Mouse (Mus musculus) monocyte, adult 2 months (primary cell): Measurements from ENCODE around the gene Olfr871.
"Not testable (repeated sequence)": the region's sequence is repeated elsewhere in the genome, so short reads cannot be mapped to it uniquely, and the experiment has no call there.

Source experiments
- DNase-seq, 2 experiments: peaks; one replicate each; pipeline ENCODE4 v3.0.0; 2022; ENCODE audit warnings: low spot score in 2 of 2, low read depth in 1 of 2

Gene Olfr871

DNA sequence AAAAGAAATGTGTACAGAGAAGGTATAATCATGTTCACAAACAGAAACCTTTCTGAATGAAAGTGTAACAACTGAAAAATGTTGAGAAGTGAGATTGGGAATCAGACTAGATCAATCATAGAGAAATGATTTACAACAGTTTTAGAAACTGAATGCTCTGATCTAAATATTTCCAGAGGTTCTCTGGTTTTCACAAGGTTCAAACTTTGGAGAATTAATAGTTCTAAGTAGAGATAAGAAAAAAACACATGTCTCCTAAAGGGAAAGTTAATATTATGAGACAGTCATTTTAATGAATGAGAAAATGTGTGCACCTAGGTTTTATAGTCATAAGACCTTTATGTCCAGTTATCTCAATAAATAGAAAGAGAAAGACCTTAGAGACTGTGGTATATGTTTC, at the start of gene Olfr871:
TSS of gene Olfr871 (plus strand) at position 301 of the 400 bp plus-strand sequence.
- DNase-seq = no peak

DNA sequence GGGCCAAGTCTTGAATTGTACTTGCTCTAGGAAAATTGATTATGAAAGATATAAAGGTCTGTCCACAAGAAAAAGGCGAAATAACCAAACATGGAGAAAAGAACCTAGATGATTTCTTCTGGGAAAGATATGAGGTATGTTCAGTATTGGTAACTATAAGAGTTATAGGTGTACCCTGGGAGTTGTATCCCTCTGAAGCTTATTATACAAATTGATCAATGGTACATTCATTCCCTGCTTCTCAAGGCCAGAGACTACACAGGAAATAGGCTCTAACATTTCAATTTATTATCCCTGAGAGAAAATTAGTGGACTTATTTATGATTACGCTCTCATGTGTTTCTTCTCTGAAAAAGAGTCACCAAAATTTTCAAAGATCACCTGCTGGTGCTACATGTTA, 38.0 kb upstream of the Olfr871 start, which contains the start of gene Olfr870:
TSS of gene Olfr870 (minus strand) at position 101 of the 400 bp plus-strand sequence.
- DNase-seq = no peak

DNA sequence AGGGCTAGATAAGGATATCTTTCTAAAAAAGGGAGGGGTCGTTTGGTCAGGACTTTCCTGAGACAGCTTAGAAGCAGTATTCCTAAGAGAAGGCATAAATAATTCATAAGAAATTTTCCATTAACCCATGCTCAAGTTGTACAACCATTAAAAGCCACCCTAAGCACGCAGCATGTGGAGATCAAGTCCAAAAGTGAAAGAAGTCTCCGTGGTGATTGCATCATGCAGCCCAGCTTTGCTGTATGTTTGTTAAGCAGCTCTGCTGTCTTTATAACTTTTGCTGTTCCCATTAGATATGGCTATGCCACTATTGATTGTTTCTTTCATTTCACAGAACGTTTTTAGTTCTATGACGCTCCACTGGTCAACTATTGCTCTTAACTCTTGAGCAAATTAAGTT, 32.5 kb upstream of the Olfr871 start:
- no peak for DNase-seq

DNA sequence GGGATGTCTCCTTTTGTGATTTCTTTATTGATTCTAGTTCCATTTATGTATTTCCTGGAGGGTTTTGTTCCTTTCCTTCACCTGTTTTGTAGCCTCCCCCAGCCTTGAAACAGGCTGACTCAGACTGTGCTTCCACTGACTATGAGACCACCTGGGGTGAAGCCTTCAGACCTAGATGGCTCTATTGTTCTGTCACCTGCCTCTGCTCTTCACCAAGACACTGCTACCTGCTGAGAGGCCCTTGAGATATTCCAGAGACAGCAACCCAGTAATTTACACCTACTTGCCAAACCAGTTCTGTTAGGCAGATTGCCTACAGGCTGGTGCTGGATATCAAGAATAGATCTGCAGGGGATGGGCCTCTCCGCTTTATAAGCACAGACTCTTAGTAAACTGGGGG, 9.9 kb upstream of the Olfr871 start:
- DNase-seq = no peak

DNA sequence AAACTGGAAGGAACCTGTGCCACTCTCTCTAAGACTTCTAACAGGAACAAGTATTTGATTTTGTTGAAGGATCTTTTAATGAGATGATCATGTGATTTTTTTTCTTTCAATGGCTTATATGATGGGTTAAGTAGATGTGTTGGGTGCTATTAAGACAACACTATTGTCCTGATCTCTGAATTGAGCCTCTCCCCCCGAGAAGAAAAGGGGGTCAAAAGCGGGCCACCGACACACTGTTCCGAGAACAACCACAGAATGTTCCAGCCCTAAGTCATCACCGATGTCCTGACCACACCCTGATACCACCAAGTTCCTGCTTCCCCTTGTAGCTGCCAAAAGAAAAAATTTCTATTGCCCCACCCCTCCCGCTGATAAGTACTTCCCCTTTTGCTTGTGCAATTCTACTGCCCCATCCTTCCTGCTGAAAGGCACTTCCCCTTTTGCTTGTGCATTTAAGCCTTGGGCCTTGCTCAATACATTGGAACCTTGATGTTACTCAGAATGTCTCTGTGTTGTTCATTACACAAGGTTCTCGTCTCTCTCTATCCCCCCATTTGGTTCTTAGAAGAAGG, 8.5 kb upstream of the Olfr871 start:
- DNase-seq = not testable (repeated sequence)

DNA sequence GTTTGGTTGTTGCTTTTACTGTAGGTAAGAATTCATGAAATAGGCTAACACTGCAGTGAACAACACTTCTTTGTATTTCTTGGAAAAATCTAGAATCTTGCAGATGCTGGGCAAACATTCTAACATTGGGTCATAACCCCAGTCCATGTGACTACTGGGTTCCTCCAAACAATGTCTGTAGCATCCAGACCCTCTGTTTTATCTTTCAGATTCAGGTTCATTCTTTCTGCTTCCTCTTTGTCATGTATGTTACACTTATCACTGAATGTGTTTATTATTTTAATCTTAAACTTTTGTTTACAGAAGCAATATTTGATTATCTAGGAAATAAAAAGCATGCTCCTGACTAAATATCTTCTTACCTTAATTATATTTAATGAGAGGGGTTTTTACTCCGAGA, 1.2 kb upstream of the Olfr871 start:
- DNase-seq = no peak

DNA sequence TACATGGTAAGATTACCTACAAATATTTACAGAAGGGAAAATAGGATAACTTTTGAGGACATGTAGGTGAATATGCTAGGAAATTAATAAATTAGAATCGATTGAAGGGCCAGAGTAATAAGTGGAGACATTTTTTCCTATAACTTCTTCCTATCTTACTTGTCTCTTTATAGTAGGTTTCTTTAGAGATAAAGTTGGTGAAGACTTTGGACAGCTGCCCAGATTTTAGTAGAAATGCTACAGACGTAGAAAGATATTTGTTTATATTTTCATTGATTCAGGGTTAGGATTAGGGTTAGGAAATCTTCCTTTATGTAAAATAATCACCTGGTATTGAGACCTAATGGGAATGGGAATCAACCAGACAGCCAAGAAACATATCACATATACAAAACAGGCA, 530 bp upstream of the Olfr871 start:
- no peak for DNase-seq

DNA sequence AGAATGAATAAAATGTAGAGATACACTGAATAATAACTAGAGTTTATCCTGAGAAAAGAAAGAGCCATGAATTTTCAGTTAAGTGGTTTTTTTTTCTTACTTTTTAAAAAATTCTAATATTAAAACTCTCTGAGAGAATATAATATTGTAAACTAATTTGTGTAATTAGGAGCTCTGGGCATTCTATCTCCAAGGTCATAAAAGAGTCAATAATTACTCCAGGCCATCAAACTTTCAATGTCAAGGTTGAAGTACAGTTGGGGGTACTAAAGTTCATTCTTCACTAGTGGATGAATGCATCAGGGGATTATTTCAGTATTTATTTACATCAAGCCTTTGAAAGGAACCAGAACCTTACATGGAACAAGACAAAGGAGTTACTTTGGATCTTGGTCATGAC, 24.8 kb downstream of the Olfr871 start, which contains the start of gene Olfr872:
TSS of gene Olfr872 (plus strand) at position 301 of the 400 bp plus-strand sequence.
- no peak for DNase-seq

DNA sequence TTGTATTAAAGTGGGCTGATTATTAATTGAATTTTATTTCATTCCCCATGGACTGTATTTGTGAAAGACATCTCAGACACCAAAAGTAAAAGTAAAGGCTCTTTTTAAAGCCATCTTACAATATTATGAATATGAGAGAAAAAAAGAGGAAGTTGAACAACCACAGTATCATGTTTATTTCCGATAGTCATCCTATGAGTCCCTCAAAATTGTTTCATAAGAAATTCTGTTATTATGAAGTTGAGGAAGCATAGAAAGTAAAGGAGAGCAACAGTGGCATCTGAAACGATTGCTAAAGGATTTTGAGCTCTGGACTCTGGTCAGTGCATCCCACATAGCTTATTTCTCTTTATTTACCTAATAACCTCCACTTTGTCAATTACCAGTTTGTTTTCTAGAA, 25.4 kb downstream of the Olfr871 start:
- DNase-seq = no peak
